Mouse (Mus musculus) neural tube, embryonic 14.5 days (tissue): ENCODE results near the gene Ripor3. TPM values are rescaled to one million over a fixed set of nuclear protein-coding genes. Genes with fewer than 3 reads are reported as not detected.

Source experiments
- ATAC-seq: fragments of 200-750 bp; cut with Nextera tagmentation; 2 replicates; pipeline ENCODE4 v1.8.0; 2017; ENCODE audit warnings: low read depth, mild to moderate bottlenecking, moderate TSS enrichment, moderate library complexity
- H3K27ac ChIP-seq: fragments of 300-500 bp; sonication (generic); 2 replicates; pipeline ENCODE4 v1.5.1; 2014; ENCODE audit warnings: low read depth, mild to moderate bottlenecking, control low read depth, low read length, moderate library complexity, mixed read lengths
- H3K27me3 ChIP-seq: fragments of 300-500 bp; sonication (generic); 2 replicates; pipeline ENCODE4 v1.6.1; 2014; ENCODE audit warnings: low read length; ENCODE audit not compliant: control insufficient read depth, insufficient read depth
- H3K36me3 ChIP-seq: fragments of 300-500 bp; sonication (generic); 2 replicates; pipeline ENCODE4 v1.6.1; 2014; ENCODE audit warnings: low read length, mixed read lengths; ENCODE audit not compliant: control insufficient read depth, insufficient read depth
- H3K4me1 ChIP-seq: fragments of 300-500 bp; sonication (generic); 2 replicates; pipeline ENCODE4 v1.6.1; 2014; ENCODE audit warnings: low read length; ENCODE audit not compliant: control insufficient read depth, insufficient read depth
- H3K4me2 ChIP-seq: fragments of 300-500 bp; sonication (generic); 2 replicates; pipeline ENCODE4 v1.6.1; 2014; ENCODE audit warnings: mild to moderate bottlenecking, low read depth, low read length, control low read depth
- H3K4me3 ChIP-seq: fragments of 300-500 bp; sonication (generic); 2 replicates; pipeline ENCODE4 v1.5.1; 2014; ENCODE audit warnings: low read depth, low read length, control low read depth, mixed read lengths
- H3K9ac ChIP-seq: fragments of 300-500 bp; sonication (generic); replicated peaks from 2 replicates; pipeline ENCODE4 v1.6.1; 2014; ENCODE audit warnings: low read depth, mild to moderate bottlenecking, control low read depth, low read length, mixed read lengths
- H3K9me3 ChIP-seq: fragments of 300-500 bp; sonication (generic); 2 replicates; pipeline ENCODE4 v1.6.1; 2016; ENCODE audit warnings: low read length; ENCODE audit not compliant: control insufficient read depth
- WGBS: fragments of 180-500 bp; shearing (Covaris S2); extraction: QIAGEN DNeasy Blood & Tissue Kit; methylation state at CpG from one replicate; pipeline ENCODE4 v1.1.7; 2014; 5-methylcytosine and 5-hydroxymethylcytosine counted together
- polyA plus RNA-seq: library from polyadenylated mRNA; unstranded; fragments of >200 nt; fragmentation: Nextera tagmentation; extraction: Ambion mirVana; gene quantifications from 2 replicates; pipeline ENCODE4 v1.2.1, GENCODE M21; 2014

Ripor3 gene
- polyA plus RNA-seq, 1 experiment from 2014 or later: 0.09 TPM

DNA sequence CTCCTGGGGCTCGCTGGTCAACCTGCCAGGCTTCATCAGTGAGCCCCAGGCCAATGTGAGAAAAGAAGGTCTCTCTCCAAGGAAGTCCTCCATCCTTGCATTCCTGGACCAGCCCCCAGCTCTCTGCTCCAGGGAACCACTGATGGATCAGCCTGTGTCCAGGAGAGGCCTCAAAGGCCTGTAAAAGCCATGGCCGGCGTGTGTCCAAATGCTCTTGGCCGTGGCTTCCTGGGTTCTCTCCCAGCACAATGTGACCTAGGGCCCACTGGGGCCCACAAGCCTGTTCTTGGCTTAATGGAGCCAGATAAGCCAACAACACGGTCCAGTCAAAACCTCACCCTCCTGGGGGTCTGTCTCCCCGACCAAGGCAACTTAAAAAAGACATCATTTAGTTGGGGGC lies 25.5 kb upstream of the Ripor3 start:
- Histone ChIP-seq H3K36me3 (no peaks in the 10 kb centered on the region), H3K9ac (no peak overlapping the region), H3K4me3 (no peak overlapping the region), H3K4me1 (no peaks in the 10 kb centered on the region), H3K27me3 (no peaks in the 10 kb centered on the region), H3K27ac (no peak overlapping the region), H3K9me3 (no peaks in the 10 kb centered on the region), H3K4me2 (no peak overlapping the region)
- 90% methylated on average over 6 of the region's 6 CpGs for WGBS
- ATAC-seq: no peak

DNA sequence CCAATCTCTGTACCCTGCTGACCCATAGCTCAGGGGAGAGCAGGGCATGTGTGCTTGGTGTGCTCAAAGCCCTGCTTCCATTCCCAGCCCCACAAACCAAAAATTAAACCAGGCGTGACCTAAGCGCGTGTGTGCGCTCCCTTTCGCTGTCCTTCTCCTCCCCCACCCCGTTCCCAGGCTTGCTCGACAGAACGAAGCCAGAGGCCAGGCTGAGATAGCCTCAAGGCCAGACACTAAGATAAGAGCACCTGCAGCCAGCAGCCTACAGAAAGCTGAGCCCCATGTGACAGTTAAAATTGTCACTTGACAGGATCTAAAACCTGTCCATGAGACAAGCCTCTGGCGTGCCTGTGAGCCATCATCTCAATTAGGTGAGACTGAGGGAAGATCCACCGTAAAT lies 23.5 kb upstream of the Ripor3 start:
- no peaks in the 10 kb centered on the region for H3K36me3 ChIP-seq
- no peaks in the 10 kb centered on the region for H3K27me3 ChIP-seq
- 64% methylated on average over 10 of the region's 10 CpGs for WGBS
- H3K9ac ChIP-seq: no peak overlapping the region
- ATAC-seq: no peak
- H3K4me1 ChIP-seq: no peaks in the 10 kb centered on the region
- no peak overlapping the region for H3K27ac ChIP-seq
- H3K4me3 ChIP-seq: no peak overlapping the region
- no peak overlapping the region for H3K4me2 ChIP-seq
- H3K9me3 ChIP-seq: no peaks in the 10 kb centered on the region

- Histone ChIP-seq H3K27ac (no peak overlapping the region), H3K27me3 (no peaks in the 10 kb centered on the region), H3K4me1 (no peaks in the 10 kb centered on the region), H3K4me3 (no peak overlapping the region), H3K9me3 (no peaks in the 10 kb centered on the region), H3K4me2 (no peak overlapping the region), H3K36me3 (no peaks in the 10 kb centered on the region), H3K9ac (no peak overlapping the region)
- ATAC-seq: no peak
- 69% methylated on average over 2 of the region's 2 CpGs for WGBS
Measured at GRCm38 (mm10) chr2:168031842-168032241, 21.4 kb upstream of the Ripor3 start.

DNA sequence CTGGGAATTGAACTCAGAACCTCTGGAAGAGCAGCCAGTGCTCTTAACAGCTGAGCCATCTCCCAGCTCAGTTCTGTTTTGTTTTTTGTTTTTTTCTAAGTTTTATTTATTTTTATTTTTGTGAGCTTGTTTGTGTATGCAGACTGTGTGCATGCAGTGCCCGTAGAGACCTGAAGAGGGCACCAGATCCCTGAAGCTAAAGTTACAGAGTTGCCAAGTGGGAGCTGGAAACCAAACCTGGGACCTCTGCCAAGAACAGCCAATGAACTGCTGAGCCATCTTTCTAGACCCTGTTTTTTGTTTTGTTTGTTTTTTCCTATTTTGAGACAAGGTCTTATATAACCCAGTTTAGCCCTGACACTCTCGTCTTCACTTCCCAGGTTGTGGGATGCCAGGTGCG lies 18.0 kb upstream of the Ripor3 start:
- Histone ChIP-seq H3K9ac (no peak overlapping the region), H3K4me2 (no peak overlapping the region), H3K4me3 (no peak overlapping the region), H3K27me3 (no peaks in the 10 kb centered on the region), H3K4me1 (no peaks in the 10 kb centered on the region), H3K36me3 (no peaks in the 10 kb centered on the region), H3K27ac (no peak overlapping the region), H3K9me3 (no peaks in the 10 kb centered on the region)
- ATAC-seq: no peak
- WGBS: 97% methylated on average over 3 of the region's 3 CpGs

GRCm38 (mm10) chr2:168026467-168026866 lies 16.0 kb upstream of the Ripor3 start:
- no peak overlapping the region for H3K9ac ChIP-seq
- H3K27ac ChIP-seq: no peak overlapping the region
- 46% methylated on average over 3 of the region's 3 CpGs for WGBS
- no peaks in the 10 kb centered on the region for H3K36me3 ChIP-seq
- no peak overlapping the region for H3K4me2 ChIP-seq
- no peak overlapping the region for H3K4me3 ChIP-seq
- H3K9me3 ChIP-seq: no peaks in the 10 kb centered on the region
- ATAC-seq: no peak
- H3K27me3 ChIP-seq: no peaks in the 10 kb centered on the region
- H3K4me1 ChIP-seq: no peaks in the 10 kb centered on the region

- Histone ChIP-seq H3K4me1 (no peaks in the 10 kb centered on the region), H3K27ac (no peak overlapping the region), H3K9me3 (no peaks in the 10 kb centered on the region), H3K4me3 (no peak overlapping the region), H3K9ac (no peak overlapping the region), H3K27me3 (no peaks in the 10 kb centered on the region), H3K36me3 (no peaks in the 10 kb centered on the region), H3K4me2 (no peak overlapping the region)
- WGBS: 94% methylated on average over 8 of the region's 8 CpGs
- ATAC-seq: no peak
Measured at GRCm38 (mm10) chr2:168025882-168026281, 15.5 kb upstream of the Ripor3 start.

- Histone ChIP-seq H3K36me3 (no peaks in the 10 kb centered on the region), H3K4me2 (no peak overlapping the region), H3K4me3 (no peak overlapping the region), H3K9me3 (no peaks in the 10 kb centered on the region), H3K27me3 (no peaks in the 10 kb centered on the region), H3K9ac (no peak overlapping the region), H3K4me1 (no peaks in the 10 kb centered on the region), H3K27ac (no peak overlapping the region)
- ATAC-seq: no peak
- WGBS: 60% methylated on average over 12 of the region's 12 CpGs
Measured at GRCm38 (mm10) chr2:168025174-168025573, 14.8 kb upstream of the Ripor3 start.

- ATAC-seq: no peak
Measured at GRCm38 (mm10) chr2:168023763-168024402, 13.5 kb upstream of the Ripor3 start.

DNA sequence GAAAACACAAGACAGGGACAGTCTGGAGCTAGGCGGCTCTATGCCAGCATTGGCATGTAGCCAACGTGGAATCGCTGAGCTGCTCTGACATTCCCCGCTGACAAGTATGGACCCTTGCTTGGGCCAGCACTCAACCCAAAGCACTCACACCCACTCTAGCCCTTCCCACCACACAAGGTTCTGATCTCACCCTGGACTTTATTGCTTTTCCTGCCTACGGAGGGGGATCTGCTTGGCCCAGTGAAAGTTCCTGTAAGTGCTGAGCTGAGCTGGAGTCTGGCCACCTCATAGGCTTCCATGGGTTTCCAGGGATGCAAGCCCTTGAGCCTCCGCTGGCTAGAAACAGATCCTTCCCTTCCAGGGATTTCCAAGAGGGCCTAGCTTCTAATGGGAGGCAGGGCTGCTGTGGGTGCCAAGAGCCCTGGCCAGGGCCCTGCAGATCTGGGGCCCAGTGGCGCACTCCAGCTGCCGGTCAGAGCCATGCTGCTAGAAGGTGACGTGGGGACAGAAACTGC lies 8.8 kb upstream of the Ripor3 start:
- Histone ChIP-seq H3K9ac (no peak overlapping the region), H3K4me2 (no peak overlapping the region), H3K4me3 (no peak overlapping the region), H3K27ac (no peak overlapping the region), H3K36me3 (no peaks in the 10 kb centered on the region), H3K27me3 (no peaks in the 10 kb centered on the region), H3K9me3 (no peaks in the 10 kb centered on the region), H3K4me1 (no peaks in the 10 kb centered on the region)
- 70% methylated on average over 9 of the region's 9 CpGs for WGBS
- 0 out of 2 replicates have a peak, but pooled peaks have one; percentile 31 for ATAC-seq

More at GRCm38 (mm10) chr2:168023763-168024402, 13.5 kb upstream of the Ripor3 start:
- Histone ChIP-seq H3K36me3 (no peaks in the 10 kb centered on the region), H3K9ac (no peak overlapping the region), H3K27ac (no peak overlapping the region), H3K4me1 (no peaks in the 10 kb centered on the region), H3K9me3 (no peaks in the 10 kb centered on the region), H3K27me3 (no peaks in the 10 kb centered on the region), H3K4me3 (no peak overlapping the region), H3K4me2 (no peak overlapping the region)
- WGBS: 77% methylated on average over 3 of the region's 3 CpGs
